ENCODE assay signal across 8 mouse cellular contexts in the genomic region with DNA sequence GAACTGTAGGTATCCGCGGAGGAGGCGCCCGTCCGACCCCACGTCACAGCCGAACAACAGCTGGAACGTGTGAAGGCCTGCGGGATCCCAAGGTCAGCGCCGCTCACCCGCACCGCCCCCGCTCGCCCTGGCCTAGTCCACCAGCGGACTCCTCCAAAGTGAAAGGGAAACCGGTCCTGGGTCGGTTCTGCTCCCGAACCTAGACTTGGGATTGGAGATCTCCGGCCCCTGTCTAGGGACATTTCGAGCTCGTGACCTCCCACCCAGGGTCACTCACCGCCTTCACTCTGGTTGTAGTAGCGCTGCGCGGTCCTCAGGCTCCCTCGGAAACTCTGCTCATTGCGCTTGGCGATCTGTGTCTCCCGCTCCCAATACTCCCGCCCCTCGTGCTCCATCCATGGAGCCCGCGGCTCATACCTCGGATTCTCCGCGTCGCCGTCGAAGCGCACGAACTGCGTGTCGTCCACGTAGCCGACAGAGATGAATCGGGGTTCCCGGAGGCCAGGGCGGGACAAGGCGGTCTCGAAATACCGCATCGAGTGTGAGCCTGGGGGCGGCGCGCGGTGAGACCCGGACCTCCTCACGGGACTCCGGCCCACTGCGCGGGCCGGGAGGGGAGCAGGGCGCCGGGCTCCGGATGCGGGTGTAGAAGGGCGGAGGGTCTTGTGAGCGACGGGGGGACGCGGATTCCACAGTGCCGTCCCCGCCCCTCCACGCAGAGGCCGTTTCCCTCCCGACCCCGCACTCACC. TPM values are rescaled to one million over a fixed set of nuclear protein-coding genes. Genes with fewer than 3 reads are reported as not detected.
A peak's percentile ranks its signal among the peaks of the same experiment; 100 is the strongest.
DNase-seq lines count a peak whose midpoint lies in the region; ATAC-seq and TF ChIP-seq lines count a peak whose summit lies in the region.

No protein-coding gene starts in this region.

- H3K9ac ChIP-seq in lung, postnatal 0 days (replicated peaks; ENCODE audit: low read depth): peak overlapping the region; percentile 39
- H3K9ac ChIP-seq in hindbrain, embryonic 12.5 days: 0 out of 2 replicates have a peak overlapping the region, but pooled peaks have one; percentile 23

- H3K4me3 ChIP-seq in lung, postnatal 0 days (ENCODE audit: low read depth, low read length): peak overlapping the region; percentile 59
- H3K4me3 ChIP-seq in hindbrain, embryonic 12.5 days: peak overlapping the region; percentile 34
- H3K4me3 ChIP-seq in thymus, adult 2 months (ENCODE audit: control insufficient read depth, insufficient read depth, low read length): peak overlapping the region; percentile 54

- DNase-seq in lung, postnatal 0 days (ENCODE audit: low spot score): peak; percentile 45
- no peak for DNase-seq in lung, postnatal 4 days
- peak; percentile 37 for DNase-seq in embryo, embryonic 11 days
- peak; percentile 53 for DNase-seq in thymus, adult 2 months
- no peak for DNase-seq in spleen, postnatal 36 days (ENCODE audit: low spot score in 2 of 2)
- DNase-seq in right cerebral cortex, adult 2 months (ENCODE audit: low spot score in 2 of 2): no peak

- H3K27ac ChIP-seq in lung, postnatal 0 days (ENCODE audit: low read length): no peak overlapping the region
- no peak overlapping the region for H3K27ac ChIP-seq in hindbrain, embryonic 12.5 days
- no peak overlapping the region for H3K27ac ChIP-seq in thymus, adult 2 months (ENCODE audit: control insufficient read depth, insufficient read depth, low read length)

- no peak for TF ChIP-seq CTCF in lung, postnatal 0 days (IDR thresholded peaks at IDR 0.05)
- TF ChIP-seq CTCF in thymus, adult 2 months (IDR thresholded peaks at IDR 0.05; ENCODE audit: borderline replicate concordance, control insufficient read depth, extremely low read depth, insufficient read depth, low read length, poor library complexity): no peak

- no peaks in the 10 kb centered on the region for H3K4me1 ChIP-seq in lung, postnatal 0 days (ENCODE audit: insufficient read depth, low read depth, low read length)
- peaks cover 9% of the 10 kb centered on the region for H3K4me1 ChIP-seq in hindbrain, embryonic 12.5 days
- peaks cover 22% of the 10 kb centered on the region for H3K4me1 ChIP-seq in thymus, adult 2 months (replicated peaks; ENCODE audit: control insufficient read depth, insufficient read depth, low read length)

- peak; percentile 68 for ATAC-seq in lung, postnatal 0 days
- ATAC-seq in hindbrain, embryonic 12.5 days (ENCODE audit: low FRiP score): peak; percentile 32; the same call in 1 of the 2 replicates
- peak; percentile 72 for ATAC-seq in megakaryocyte, adult 5-6 weeks (ENCODE audit: poor library complexity, severe bottlenecking)

- no peak for TF ChIP-seq EP300 in lung, postnatal 0 days (IDR thresholded peaks at IDR 0.05)

- no peak for TF ChIP-seq POLR2A in thymus, adult 2 months (IDR thresholded peaks at IDR 0.05; ENCODE audit: control insufficient read depth, extremely low read depth, insufficient read depth, low read length, poor library complexity)

- H3K36me3 ChIP-seq in lung, postnatal 0 days (ENCODE audit: insufficient read depth, low read length): no peaks in the 10 kb centered on the region
- H3K36me3 ChIP-seq in hindbrain, embryonic 12.5 days: no peaks in the 10 kb centered on the region
- H3K36me3 ChIP-seq in thymus, adult 2 months (ENCODE audit: control insufficient read depth, insufficient read depth, low read length): no peaks in the 10 kb centered on the region

- H3K27me3 ChIP-seq in lung, postnatal 0 days (replicated peaks; ENCODE audit: insufficient read depth, low read length): no peaks in the 10 kb centered on the region
- H3K27me3 ChIP-seq in hindbrain, embryonic 12.5 days: peaks cover 67% of the 10 kb centered on the region
- H3K27me3 ChIP-seq in thymus, adult 2 months (ENCODE audit: control insufficient read depth, insufficient read depth, low read length): no peaks in the 10 kb centered on the region; the same call in 1 of the 2 replicates

- no peaks in the 10 kb centered on the region for H3K9me3 ChIP-seq in lung, postnatal 0 days (ENCODE audit: low read length)
- H3K9me3 ChIP-seq in hindbrain, embryonic 12.5 days (replicated peaks): no peaks in the 10 kb centered on the region

- 2% methylated on average over 62 of the region's 78 CpGs for WGBS in lung, postnatal 0 days
- WGBS in hindbrain, embryonic 12.5 days: 3% methylated on average over 78 of the region's 78 CpGs
- whole genome bisulfite sequencing in thymus, adult 2 months: 3% methylated on average over 78 of the region's 78 CpGs

- peak overlapping the region; percentile 75 for H3K4me2 ChIP-seq in lung, postnatal 0 days (replicated peaks; ENCODE audit: low read depth, low read length)
- peak overlapping the region; percentile 55 for H3K4me2 ChIP-seq in hindbrain, embryonic 12.5 days (replicated peaks)

RNA-seq across cellular contexts. Expression of a gene that starts 16.1 kb away (rescaled TPM):
- not detected in 2 replicates for polyA plus RNA-seq in lung, postnatal 0 days (2015; fragmentation: Nextera tagmentation; extraction: Ambion mirVana)
- not detected in 2 replicates for polyA plus RNA-seq in hindbrain, embryonic 12.5 days (2016; fragmentation: Nextera tagmentation; extraction: Ambion mirVana)
- not detected in 2 replicates for total RNA-seq in megakaryocyte, adult 5-6 weeks (2015)
- total RNA-seq in megakaryocyte, adult 5-6 weeks (2017): not detected in 2 replicates
- polyA plus RNA-seq in thymus, adult 2 months (2012; rRNA removed): 1.7 and 2.4 TPM in 2 replicates

RNA-seq across cellular contexts. Expression of a gene that starts 23.1 kb away (rescaled TPM):
- 6.7 and 9.6 TPM in 2 replicates for polyA plus RNA-seq in lung, postnatal 0 days (2015; fragmentation: Nextera tagmentation; extraction: Ambion mirVana)
- polyA plus RNA-seq in hindbrain, embryonic 12.5 days (2016; fragmentation: Nextera tagmentation; extraction: Ambion mirVana): not detected in 2 replicates
- not detected in 2 replicates for total RNA-seq in megakaryocyte, adult 5-6 weeks (2015)
- not detected in 2 replicates for total RNA-seq in megakaryocyte, adult 5-6 weeks (2017)
- 20.1 and 20.8 TPM in 2 replicates for polyA plus RNA-seq in thymus, adult 2 months (2012; rRNA removed)

RNA-seq across cellular contexts. Expression of a gene that starts 23.8 kb away (rescaled TPM):
- not detected in 2 replicates for polyA plus RNA-seq in lung, postnatal 0 days (2015; fragmentation: Nextera tagmentation; extraction: Ambion mirVana)
- polyA plus RNA-seq in hindbrain, embryonic 12.5 days (2016; fragmentation: Nextera tagmentation; extraction: Ambion mirVana): not detected in 2 replicates
- 0.62 TPM in 1 of 2 replicates, not detected in the other for total RNA-seq in megakaryocyte, adult 5-6 weeks (2015)
- 0.12 and 0.15 TPM in 2 replicates for total RNA-seq in megakaryocyte, adult 5-6 weeks (2017)
- 1.4 and 1.7 TPM in 2 replicates for polyA plus RNA-seq in thymus, adult 2 months (2012; rRNA removed)

RNA-seq across cellular contexts. Expression of a gene that starts 44.8 kb away (rescaled TPM):
- 0.12 TPM in 2 replicates for polyA plus RNA-seq in lung, postnatal 0 days (2015; fragmentation: Nextera tagmentation; extraction: Ambion mirVana)
- not detected in 2 replicates for polyA plus RNA-seq in hindbrain, embryonic 12.5 days (2016; fragmentation: Nextera tagmentation; extraction: Ambion mirVana)
- not detected in 2 replicates for total RNA-seq in megakaryocyte, adult 5-6 weeks (2015)
- not detected in 2 replicates for total RNA-seq in megakaryocyte, adult 5-6 weeks (2017)
- 1.7 and 2.5 TPM in 2 replicates for polyA plus RNA-seq in thymus, adult 2 months (2012; rRNA removed)

Comparison
In these comparisons a context has a peak if more than half of its experiments do, and no peak if none do; other contexts are left out.
1. DNase-seq: peak in lung, postnatal 0 days (single experiment), embryo, embryonic 11 days (single experiment) and thymus, adult 2 months (single experiment); none in lung, postnatal 4 days (0 of 2), spleen, postnatal 36 days (0 of 2) and right cerebral cortex, adult 2 months (0 of 2).
2. Peak in every context shown above with its lines, with median percentiles within 50 percentile points of each other: ATAC-seq and H3K4me3 ChIP-seq.